8 mouse cellular contexts compared by ENCODE assay signal in the genomic region with DNA sequence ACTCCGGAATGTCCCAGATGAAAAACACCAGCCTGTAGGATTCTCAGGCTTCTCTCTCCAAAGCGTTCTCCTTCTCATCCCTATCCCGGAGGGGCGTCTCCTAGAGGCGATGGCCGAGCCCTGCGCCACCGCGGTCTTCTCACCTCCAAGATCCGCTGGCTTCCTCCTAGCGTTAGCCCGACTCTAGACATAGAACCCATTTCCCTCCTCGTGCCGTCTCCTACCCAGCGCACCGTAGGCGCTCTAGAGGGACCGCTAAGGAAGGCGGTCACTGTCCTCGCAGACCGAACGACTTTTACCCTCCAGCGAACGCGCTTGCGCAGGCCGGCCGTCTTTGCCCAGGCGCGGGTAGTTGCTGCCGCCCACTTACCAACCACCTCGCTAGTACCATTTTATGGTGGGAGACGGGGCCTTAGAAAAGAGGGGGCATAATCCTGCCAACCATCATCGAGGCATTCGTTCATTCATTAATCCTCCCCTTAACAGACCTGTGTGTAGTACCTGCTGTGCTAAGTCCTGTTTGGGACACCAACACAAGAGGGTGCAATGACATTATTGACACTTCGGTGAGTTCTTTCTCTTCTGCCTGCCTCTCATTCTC. TPM values are rescaled to one million over a fixed set of nuclear protein-coding genes. Genes with fewer than 3 reads are reported as not detected.
DNase-seq lines count a peak whose midpoint lies in the region; ATAC-seq lines count a peak whose summit lies in the region.

TSS of gene Slc13a5 (minus strand) at position 263 of the 601 bp plus-strand sequence.

- H3K9me3 ChIP-seq in heart, embryonic 13.5 days, result no peaks in the 10 kb centered on the region
- no peaks in the 10 kb centered on the region for H3K9me3 ChIP-seq in midbrain, embryonic 16.5 days (replicated peaks; ENCODE audit: control insufficient read depth, low read length, poor library complexity, severe bottlenecking)

- H3K4me1 ChIP-seq in heart, embryonic 13.5 days, result peaks cover 32% of the 10 kb centered on the region
- H3K4me1 ChIP-seq in midbrain, embryonic 16.5 days (ENCODE audit: control insufficient read depth, insufficient read depth, low read length), result peaks cover 3% of the 10 kb centered on the region; the same call in 1 of the 2 replicates

- WGBS in heart, embryonic 13.5 days, result 3% methylated on average over 36 of the region's 36 CpGs
- WGBS in midbrain, embryonic 16.5 days, result 1% methylated on average over 36 of the region's 36 CpGs

- H3K27me3 ChIP-seq in heart, embryonic 13.5 days (replicated peaks), result peaks cover 71% of the 10 kb centered on the region
- peaks cover 13% of the 10 kb centered on the region for H3K27me3 ChIP-seq in midbrain, embryonic 16.5 days (ENCODE audit: control insufficient read depth, insufficient read depth, low read depth, low read length)

- peak within 1 kb of the TSS; percentile 90 for H3K4me2 ChIP-seq in heart, embryonic 13.5 days
- peak within 1 kb of the TSS; percentile 72 for H3K4me2 ChIP-seq in midbrain, embryonic 16.5 days (ENCODE audit: low read length)

- H3K9ac ChIP-seq in heart, embryonic 13.5 days, result peak within 1 kb of the TSS; percentile 77
- peak within 1 kb of the TSS; percentile 52 for H3K9ac ChIP-seq in midbrain, embryonic 16.5 days (ENCODE audit: low read depth, low read length)

- ATAC-seq in common myeloid progenitor, adult 5-6 weeks (replicated peaks; ENCODE audit: low read depth, poor library complexity, severe bottlenecking), result peak; percentile 57
- no peak for ATAC-seq in heart, embryonic 13.5 days (ENCODE audit: extremely low read depth, insufficient number of reproducible peaks, low FRiP score, low TSS enrichment)
- peak; percentile 40 for ATAC-seq in midbrain, embryonic 16.5 days

- H3K4me3 ChIP-seq in heart, embryonic 13.5 days, result peak within 1 kb of the TSS; percentile 55
- peak within 1 kb of the TSS; percentile 44 for H3K4me3 ChIP-seq in midbrain, embryonic 16.5 days (ENCODE audit: low read depth, low read length)

- peak in 1 of 2 experiments; percentile 19 for DNase-seq in left cerebral cortex, adult 18-20 months (ENCODE audit: low spot score in 2 of 2)
- no peak for DNase-seq in left cerebral cortex, adult 11 months (ENCODE audit: low spot score)
- DNase-seq in kidney, postnatal 4 days, result peak; percentile 32 to 39
- DNase-seq in layer of hippocampus, adult 8-10 months (ENCODE audit: low spot score in 2 of 2), result no peak
- no peak for DNase-seq in frontal cortex, postnatal 14 days (ENCODE audit: low spot score in 2 of 2)

- H3K27ac ChIP-seq in heart, embryonic 13.5 days (replicated peaks), result no peak within 1 kb of the TSS
- H3K27ac ChIP-seq in midbrain, embryonic 16.5 days (ENCODE audit: low read length), result no peak within 1 kb of the TSS

- H3K36me3 ChIP-seq in heart, embryonic 13.5 days, result no peaks in the 10 kb centered on the region
- no peaks in the 10 kb centered on the region for H3K36me3 ChIP-seq in midbrain, embryonic 16.5 days (ENCODE audit: control insufficient read depth, insufficient read depth, low read length)

RNA-seq across cellular contexts. Expression of gene Slc13a5, which starts in this region (rescaled TPM):
- total RNA-seq in left cerebral cortex, adult 18-20 months (2021), result 10 to 100 TPM; 13.0 to 17.9 TPM
- total RNA-seq in common myeloid progenitor, adult 5-6 weeks (2017), result 0.34 TPM in 1 of 2 replicates, not detected in the other
- 0.11 and 0.12 TPM in 2 replicates for polyA plus RNA-seq in heart, embryonic 13.5 days (2015; fragmentation: Nextera tagmentation; extraction: Ambion mirVana)
- 2.5 and 2.6 TPM in 2 replicates for polyA plus RNA-seq in midbrain, embryonic 16.5 days (2015; fragmentation: Nextera tagmentation; extraction: Ambion mirVana)
- 1 to 10 TPM; 6.2 to 9.8 (median 7.9) TPM for total RNA-seq in layer of hippocampus, adult 8-10 months (2022)

Comparison
In these comparisons a context has a peak if more than half of its experiments do, and no peak if none do; other contexts are left out.
1. Peak in ATAC-seq in common myeloid progenitor, adult 5-6 weeks; RNA of the gene not detected or under 1 TPM.
2. DNase-seq: peak in kidney, postnatal 4 days (2 of 2); none in left cerebral cortex, adult 11 months (single experiment), layer of hippocampus, adult 8-10 months (0 of 2) and frontal cortex, postnatal 14 days (0 of 2).